Mouse (Mus musculus) cerebellum, adult 2 months (tissue): ENCODE measurements at regions not wholly inside any gene's neighbourhood (a gene's known extent, or its start where the extent isn't known, plus 50 kb on each side); places are given as distances from the start of the nearest gene placed in this dataset.

Experiments used
- CTCF ChIP-seq: fragments of 200-500 bp; IDR thresholded peaks from 2 replicates; pipeline ENCODE4 v1.5.1; 2011; ENCODE audit warnings: low read depth, mild to moderate bottlenecking, control low read depth, low read length, moderate library complexity, borderline replicate concordance; ENCODE audit not compliant: insufficient read depth
- POLR2A ChIP-seq: fragments of 200-500 bp; IDR thresholded peaks from 2 replicates; pipeline ENCODE4 v1.6.1; 2011; ENCODE audit warnings: low read length, control low read depth, borderline replicate concordance; ENCODE audit not compliant: insufficient read depth

DNA sequence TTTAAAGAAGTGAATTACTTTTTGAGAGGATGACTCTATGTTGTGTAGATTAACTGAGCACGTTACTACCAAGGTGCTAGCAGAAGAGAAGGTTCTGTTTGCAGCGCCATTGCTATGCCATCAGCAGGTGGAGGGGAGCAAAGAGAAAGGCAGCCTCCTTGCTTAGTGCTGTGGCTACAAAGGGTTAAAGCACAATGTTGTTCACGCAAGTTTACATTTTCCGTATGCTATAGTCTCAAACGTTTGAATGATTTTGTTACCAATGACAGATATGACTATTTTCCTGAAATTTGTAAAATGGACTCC lies 247.1 kb upstream of the Nr2f1 start:
- TF ChIP-seq CTCF = no peak
- no peak for TF ChIP-seq POLR2A
